Mouse (Mus musculus) skeletal muscle tissue, adult 2 months (tissue): ENCODE data around the gene Ddah1.
"Not testable (repeated sequence)": the region's sequence is repeated elsewhere in the genome, so short reads cannot be mapped to it uniquely, and the experiment has no call there.

ENCODE experiments used
- DNase-seq: peaks from one replicate; pipeline ENCODE4 v3.0.0-alpha.2; 2012; ENCODE audit warnings: low read depth, low spot score

Gene Ddah1

DNA sequence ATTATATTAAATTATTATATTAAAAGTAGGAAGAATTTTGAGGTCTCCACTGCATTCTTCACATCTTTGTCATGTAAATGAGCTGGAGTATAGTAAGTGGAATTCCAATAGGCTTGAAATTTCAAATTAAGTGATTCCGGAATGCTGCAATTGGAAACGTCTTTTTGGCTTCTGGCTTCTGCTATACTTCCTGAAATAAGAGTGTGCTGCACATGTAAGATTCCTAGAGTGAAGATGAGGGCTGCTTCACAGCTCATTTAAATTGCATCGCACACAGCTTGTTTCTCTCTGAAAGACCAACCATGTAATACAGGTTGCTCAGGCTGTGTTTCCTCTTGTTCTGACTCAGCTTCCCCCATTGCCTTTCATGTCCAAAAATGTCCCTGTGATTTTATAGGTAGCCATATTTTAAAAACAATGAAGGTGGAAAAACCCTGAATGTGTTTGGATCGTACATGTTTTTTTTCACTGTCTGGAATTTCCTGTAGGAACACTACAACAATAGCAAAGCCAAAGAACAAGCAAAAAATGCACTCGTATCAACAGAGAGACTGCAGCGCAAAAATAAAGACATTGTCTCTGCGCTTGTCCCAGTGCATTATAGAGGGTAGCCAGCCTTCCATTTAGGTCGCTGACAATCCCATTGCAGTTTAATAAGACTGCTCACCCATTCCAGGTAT lies 105.7 kb downstream of the Ddah1 start:
- no peak for DNase-seq

GRCm38 (mm10) chr3:145864713-145865233 lies 106.3 kb downstream of the Ddah1 start:
- no peak for DNase-seq

GRCm38 (mm10) chr3:145872680-145873079 lies 114.2 kb downstream of the Ddah1 start:
- peak; percentile 55 for DNase-seq

DNA sequence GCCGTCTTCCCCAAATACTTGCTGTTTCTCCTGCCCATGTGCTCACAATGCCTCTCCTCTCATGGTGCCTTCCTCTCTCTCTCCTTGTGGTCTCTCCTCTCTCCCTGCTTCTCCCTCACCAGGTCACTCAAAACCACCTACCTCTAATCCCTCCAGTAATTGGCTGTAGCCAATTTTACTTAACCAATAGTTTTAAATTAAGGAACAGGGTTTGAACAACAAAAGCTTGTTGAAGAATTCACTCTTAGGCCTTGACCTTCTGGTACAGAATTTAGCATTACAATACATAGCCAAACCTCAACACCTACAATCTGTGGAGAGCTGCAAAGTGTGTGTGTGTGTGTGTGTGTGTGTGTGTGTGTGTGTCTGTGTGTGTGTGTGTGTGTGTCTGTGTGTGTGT lies 114.8 kb downstream of the Ddah1 start:
- no peak for DNase-seq

DNA sequence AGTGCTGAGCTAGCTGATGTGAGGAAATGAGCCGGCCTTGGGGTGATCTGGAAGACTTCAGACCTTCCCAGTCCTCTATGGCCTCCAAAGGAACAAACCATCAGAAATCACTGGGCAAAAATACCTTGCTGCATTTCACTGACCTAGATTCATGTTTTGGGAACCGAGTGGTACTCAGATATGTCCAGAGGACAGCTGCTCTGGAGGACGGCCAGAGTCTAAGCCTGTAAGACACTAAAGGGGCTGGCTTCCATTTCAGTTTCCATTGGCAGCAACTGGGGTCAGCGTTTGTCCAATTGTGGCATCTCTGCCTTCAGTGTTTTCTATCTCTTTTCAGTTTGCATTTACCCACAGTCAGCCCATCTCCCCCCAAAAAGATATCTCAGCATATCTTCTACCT lies 115.7 kb downstream of the Ddah1 start:
- DNase-seq = peak; percentile 76

- no peak for DNase-seq
These were observed 117.6 kb downstream of the Ddah1 start for GRCm38 (mm10) chr3:145876120-145876519.

GRCm38 (mm10) chr3:145878867-145879266 lies 120.4 kb downstream of the Ddah1 start:
- not testable (repeated sequence) for DNase-seq

DNA sequence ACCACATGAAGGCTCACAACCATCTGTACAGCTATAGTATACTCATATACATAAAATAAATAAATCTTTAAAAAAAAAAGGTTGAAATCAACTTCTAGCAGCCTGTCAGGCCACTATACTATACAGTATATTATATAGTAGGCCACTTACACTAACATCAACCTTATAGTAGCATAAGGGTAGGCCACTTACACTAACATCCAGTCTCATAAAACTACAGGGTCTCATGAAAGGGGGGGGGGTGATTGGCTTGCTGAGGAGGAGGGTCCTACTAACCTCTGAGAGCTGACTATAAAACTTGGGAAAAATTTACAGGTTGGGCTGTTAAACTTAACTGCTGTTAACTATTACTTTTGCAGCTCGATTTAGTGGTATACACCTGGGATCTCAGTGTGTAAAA lies 121.9 kb downstream of the Ddah1 start:
- no peak for DNase-seq

DNA sequence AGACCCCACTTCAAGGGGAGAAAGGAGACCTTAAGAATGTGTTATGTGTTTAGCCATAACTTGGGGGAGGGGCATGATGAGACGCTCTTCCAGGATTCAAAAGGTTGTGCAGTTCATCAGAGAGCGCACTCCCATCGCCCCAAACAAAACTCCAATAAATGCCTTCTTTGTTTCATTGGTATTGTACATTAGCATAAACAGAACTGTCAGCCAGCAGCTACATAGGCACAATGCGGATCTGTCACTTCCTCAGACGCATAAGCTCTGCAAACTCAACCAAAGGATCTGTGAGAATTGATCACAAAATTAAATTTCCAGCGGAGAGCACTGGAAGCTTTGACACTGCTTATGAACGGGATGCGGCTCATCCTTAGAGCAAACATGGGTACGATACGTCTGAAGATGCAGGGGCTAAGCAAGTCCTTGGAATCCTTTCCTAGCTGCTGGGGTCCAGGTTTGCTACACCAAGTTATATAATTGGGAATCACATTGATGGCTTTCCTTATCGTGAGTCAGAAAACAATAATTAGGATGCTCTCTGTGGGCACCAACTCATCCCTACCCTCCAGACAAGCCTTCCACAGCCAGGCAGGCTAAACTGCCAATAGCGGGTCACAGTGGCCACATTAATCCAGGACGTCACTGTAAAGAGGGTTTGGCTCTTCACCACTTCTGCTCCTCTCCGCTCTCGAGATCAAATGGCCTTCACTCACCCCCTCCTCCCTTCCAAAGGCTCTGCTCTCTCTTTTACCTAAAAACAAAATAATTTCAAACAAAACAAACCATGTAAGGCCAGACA lies 123.8 kb downstream of the Ddah1 start:
- DNase-seq = no peak

DNA sequence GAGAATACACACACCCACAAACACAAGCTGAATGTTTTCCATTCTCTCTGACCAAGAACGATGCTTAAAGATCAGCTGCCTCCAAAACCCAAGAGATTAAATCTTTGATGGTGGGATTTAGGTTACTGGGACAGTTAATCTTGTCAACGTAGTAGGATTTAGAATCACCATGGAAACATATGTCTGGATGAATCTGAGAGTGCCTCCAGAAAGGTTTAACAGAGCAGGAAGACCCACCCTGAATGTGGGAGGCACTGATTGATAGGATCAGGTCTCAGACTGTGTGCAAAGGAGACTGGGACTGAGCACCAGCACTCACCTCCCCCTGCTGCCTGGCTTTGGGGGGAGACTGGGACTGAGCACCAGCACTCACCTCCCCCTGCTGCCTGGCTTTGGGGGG lies 124.8 kb downstream of the Ddah1 start:
- no peak for DNase-seq

- DNase-seq = no peak
These were observed 126.9 kb downstream of the Ddah1 start for GRCm38 (mm10) chr3:145885376-145885775.

GRCm38 (mm10) chr3:145885851-145886464 lies 127.5 kb downstream of the Ddah1 start:
- DNase-seq = peak; percentile 64

DNA sequence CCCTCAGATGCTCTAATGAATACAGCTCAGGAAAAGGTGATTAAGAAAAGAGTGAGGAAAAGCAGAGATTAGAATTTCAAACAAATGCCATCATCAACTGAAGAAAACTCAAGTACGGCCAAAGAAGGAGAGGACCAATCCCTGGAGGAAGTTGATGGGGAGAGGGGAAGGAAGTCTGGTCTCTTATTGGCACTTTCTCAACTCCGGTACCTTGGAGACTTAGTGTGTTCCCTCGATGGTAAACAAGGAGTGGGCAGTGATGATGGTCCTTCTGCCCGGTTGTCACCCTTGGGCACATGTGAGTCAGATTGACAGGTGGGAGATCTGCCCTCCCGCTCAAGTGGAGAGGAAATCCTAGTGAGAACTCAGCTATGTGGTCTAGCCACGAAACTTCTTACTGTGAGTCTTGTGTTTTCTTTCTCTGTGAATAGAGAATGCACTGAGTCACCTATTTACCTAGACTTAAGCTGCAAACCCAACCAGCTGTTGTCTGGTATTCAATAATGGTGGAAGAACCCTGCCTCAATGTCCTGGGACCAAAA lies 129.0 kb downstream of the Ddah1 start:
- DNase-seq = no peak

GRCm38 (mm10) chr3:145890346-145891132 lies 132.1 kb downstream of the Ddah1 start:
- no peak for DNase-seq

- no peak for DNase-seq
These were observed 134.0 kb downstream of the Ddah1 start for GRCm38 (mm10) chr3:145892451-145892850.

- no peak for DNase-seq
These were observed 135.7 kb downstream of the Ddah1 start for GRCm38 (mm10) chr3:145894131-145894530.

DNA sequence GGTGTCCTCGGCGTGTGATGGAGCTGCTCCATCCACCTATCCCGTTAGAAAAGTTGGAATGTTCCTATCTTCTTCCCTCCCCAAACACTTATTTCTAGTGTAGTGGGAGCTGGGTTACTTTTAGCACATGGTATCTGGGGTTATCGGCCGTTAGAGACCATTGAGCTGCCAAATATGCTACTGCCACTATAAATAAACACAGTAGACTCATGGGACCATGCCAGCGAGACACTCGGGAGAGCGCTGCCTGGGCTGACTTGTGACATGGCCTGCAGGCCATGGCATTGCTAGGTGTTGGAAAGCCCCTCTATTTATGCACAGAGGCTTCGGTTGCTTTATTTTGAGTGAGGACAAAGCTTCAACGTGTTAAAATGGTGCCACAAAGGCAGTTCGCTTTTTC lies 139.3 kb downstream of the Ddah1 start:
- DNase-seq = peak; percentile 80

- peak; percentile 71 for DNase-seq
These were observed 141.4 kb downstream of the Ddah1 start for GRCm38 (mm10) chr3:145899832-145900231.

DNA sequence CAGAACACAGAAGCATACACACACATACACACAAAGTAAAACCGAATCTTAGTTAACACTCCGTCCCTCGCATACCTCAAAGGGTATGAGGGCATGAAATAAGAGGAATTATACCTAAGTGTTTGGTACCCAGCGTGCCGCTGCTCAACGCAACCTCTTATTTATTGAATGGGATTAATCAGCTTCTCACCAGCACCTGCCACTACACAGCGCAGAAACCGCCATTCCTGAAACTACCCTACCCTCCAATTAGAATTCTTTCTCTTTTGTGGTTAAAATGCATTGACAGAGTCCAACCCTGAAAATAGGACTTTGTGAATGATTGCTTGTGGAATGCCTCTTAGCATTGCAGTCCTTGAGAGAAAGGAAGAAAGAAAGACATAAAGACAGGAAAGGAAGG lies 145.1 kb downstream of the Ddah1 start:
- no peak for DNase-seq

DNA sequence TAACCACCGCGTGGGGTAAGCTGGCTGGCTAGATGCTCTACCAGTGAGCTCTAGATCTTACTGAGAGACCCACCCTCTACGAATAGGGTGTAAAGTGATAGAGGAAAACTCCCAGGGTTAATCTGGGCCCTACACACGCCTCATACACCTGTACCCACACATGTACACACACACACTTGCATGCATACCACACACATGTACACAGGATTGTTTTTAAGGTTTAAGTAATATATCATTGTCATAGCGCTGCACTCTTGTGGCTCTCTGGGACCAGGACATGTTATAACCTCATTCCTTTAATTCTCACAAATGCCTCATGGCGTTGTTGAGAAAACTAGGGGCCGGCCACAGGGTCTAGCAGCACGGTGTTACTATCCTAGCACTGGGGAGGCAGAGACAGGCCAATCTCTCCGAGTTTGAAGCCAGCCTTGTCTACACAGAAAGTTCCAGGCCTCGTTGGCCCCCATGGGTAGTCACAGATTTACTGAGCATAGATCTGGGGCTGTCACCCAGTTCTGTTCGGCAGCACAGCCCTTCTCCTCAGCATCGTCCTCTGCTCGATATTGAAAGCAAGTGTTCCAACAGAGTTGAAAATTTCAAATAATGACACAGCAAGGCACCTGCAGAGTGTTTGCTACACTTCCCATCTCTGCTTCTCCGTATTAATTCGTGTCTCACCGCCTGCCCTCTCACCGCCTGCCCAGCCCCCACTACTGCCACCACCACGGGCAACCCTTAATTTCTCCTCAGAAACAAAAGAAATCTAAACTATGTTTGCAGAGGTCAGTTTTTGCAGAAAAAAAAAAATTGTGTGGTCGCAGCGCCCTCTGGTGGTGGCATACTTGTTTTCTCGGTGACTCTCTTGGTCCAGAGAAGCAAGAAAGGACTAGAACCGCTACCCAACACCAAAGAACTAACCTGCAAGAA lies 146.6 kb downstream of the Ddah1 start:
- peak; percentile 46 for DNase-seq
